Mouse (Mus musculus) v-Abl transformed pro-B cells (cell line): ENCODE results near the gene Wwox.

Experiments used
- in situ Hi-C, 2 experiments: fragments of 400-800 bp; cut with MboI; formaldehyde crosslinking; loops; one replicate each; pipeline ENCODE4 v1.15.1; 2025; ENCODE audit not compliant: unreplicated experiment in 2 of 2

Wwox gene

GRCm38 (mm10) chr8:114977746-114978145 lies 538.3 kb downstream of the Wwox start:
- in situ Hi-C loops = loop anchor here (5.0 to 10.0 kb wide), 3 partner anchors 433 to 735 kb away; no protein-coding TSS in a partner anchor

- in situ Hi-C loops = loop anchor here (5.0 to 10.0 kb wide), 3 partner anchors 434 to 734 kb away; no protein-coding TSS in a partner anchor
These were observed 538.9 kb downstream of the Wwox start for GRCm38 (mm10) chr8:114978206-114978960.

GRCm38 (mm10) chr8:114979671-114980070 lies 540.2 kb downstream of the Wwox start:
- in situ Hi-C loops = loop anchor here (5.0 to 10.0 kb wide), 3 partner anchors 435 to 733 kb away; no protein-coding TSS in a partner anchor

GRCm38 (mm10) chr8:114982762-114983161 lies 543.3 kb downstream of the Wwox start:
- in situ Hi-C loops = no loop called here

GRCm38 (mm10) chr8:114984500-114984899 lies 545.0 kb downstream of the Wwox start:
- in situ Hi-C loops = no loop called here

- in situ Hi-C loops = no loop called here
These were observed 546.5 kb downstream of the Wwox start for GRCm38 (mm10) chr8:114985996-114986395.

- in situ Hi-C loops = no loop called here
These were observed 547.5 kb downstream of the Wwox start for GRCm38 (mm10) chr8:114986971-114987370.

GRCm38 (mm10) chr8:114990865-114991613 lies 551.6 kb downstream of the Wwox start:
- in situ Hi-C loops = no loop called here

GRCm38 (mm10) chr8:115000736-115001135 lies 561.3 kb downstream of the Wwox start:
- in situ Hi-C loops = no loop called here

- in situ Hi-C loops = no loop called here
These were observed 565.6 kb downstream of the Wwox start for GRCm38 (mm10) chr8:115005021-115005420.

GRCm38 (mm10) chr8:115006561-115006960 lies 567.1 kb downstream of the Wwox start:
- in situ Hi-C loops = no loop called here

- in situ Hi-C loops = no loop called here
These were observed 567.8 kb downstream of the Wwox start for GRCm38 (mm10) chr8:115007280-115007679.

GRCm38 (mm10) chr8:115008624-115009620 lies 569.5 kb downstream of the Wwox start:
- in situ Hi-C loops = no loop called here

- in situ Hi-C loops = no loop called here
These were observed 570.7 kb downstream of the Wwox start for GRCm38 (mm10) chr8:115009897-115010768.

GRCm38 (mm10) chr8:115010769-115011073 lies 571.3 kb downstream of the Wwox start:
- in situ Hi-C loops = no loop called here

- in situ Hi-C loops = no loop called here
These were observed 580.2 kb downstream of the Wwox start for GRCm38 (mm10) chr8:115019661-115020060.

- in situ Hi-C loops = no loop called here
These were observed 582.3 kb downstream of the Wwox start for GRCm38 (mm10) chr8:115021731-115022130.

GRCm38 (mm10) chr8:115024062-115024461 lies 584.6 kb downstream of the Wwox start:
- in situ Hi-C loops = no loop called here

- in situ Hi-C loops = no loop called here
These were observed 586.1 kb downstream of the Wwox start for GRCm38 (mm10) chr8:115025390-115026098.
